Mouse (Mus musculus) fat pad, adult 2 months (tissue): ENCODE measurements around the gene 1700102P08Rik.

Source experiments
- DNase-seq: peaks from one replicate; pipeline ENCODE4 v3.0.0-alpha.2; 2011; ENCODE audit warnings: low read depth, low spot score; ENCODE audit errors: extremely low read depth

The 1700102P08Rik gene

DNA sequence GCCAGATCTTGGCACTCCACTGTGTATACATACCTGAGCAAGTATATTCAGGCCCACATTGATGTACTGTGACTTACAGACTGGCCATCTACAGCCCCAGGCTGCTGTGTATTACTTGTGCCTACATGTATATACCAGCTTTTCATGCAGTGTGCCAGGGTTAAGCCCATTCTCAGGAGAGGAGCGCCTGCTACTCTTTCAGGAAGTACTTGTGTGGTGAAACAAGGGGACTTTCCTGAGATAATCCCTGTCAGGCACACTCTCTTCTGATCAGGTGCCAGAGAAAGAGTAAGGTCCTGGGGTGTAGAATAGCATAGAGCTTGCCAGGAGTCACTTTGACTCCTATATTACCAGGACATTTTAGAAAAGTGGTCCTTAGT is 67.3 kb downstream of the 1700102P08Rik start:
- DNase-seq, result peak; percentile 99
